Mouse (Mus musculus) adrenal gland, postnatal 14 days (tissue): ENCODE data around the gene Ankrd23. TPM values are rescaled to one million over a fixed set of nuclear protein-coding genes. Genes with fewer than 3 reads are reported as not detected.
"Not testable (repeated sequence)": the region's sequence is repeated elsewhere in the genome, so short reads cannot be mapped to it uniquely, and the experiment has no call there.

ENCODE experiments used
- DNase-seq: peaks from one replicate; pipeline ENCODE4 v3.0.0; 2021; ENCODE audit warnings: mixed read lengths
- long read RNA-seq, 2 experiments: library from polyadenylated mRNA; stranded (forward); transcript quantifications; one replicate each; pipeline ENCODE4 v2.0.0; 2021
- total RNA-seq: library from RNA; stranded (reverse); gene quantifications from 2 replicates; pipeline ENCODE4 v1.2.3, GENCODE M21; 2021

Ankrd23 gene
- total RNA-seq = 8.9 and 9.7 TPM in 2 replicates
- long read RNA-seq, experiment 1, partial matches to known transcripts = 2 of 6 reads
- long read RNA-seq, experiment 1, other reads (novel, unspliced or antisense) = 3 of 6 reads
- long read RNA-seq, experiment 2, partial matches to known transcripts = 0 of 1 reads
- long read RNA-seq, experiment 2, other reads (novel, unspliced or antisense) = 1 of 1 reads

GRCm38 (mm10) chr1:36536783-36537182 is at the start of gene Ankrd23:
Gene Ankrd23, minus strand, starts transcription at chr1:36536883.
- DNase-seq = not testable (repeated sequence)

GRCm38 (mm10) chr1:36586288-36586687 is 49.6 kb upstream of the Ankrd23 start:
- no peak for DNase-seq

GRCm38 (mm10) chr1:36583408-36584116 is 46.9 kb upstream of the Ankrd23 start:
- DNase-seq = no peak

- DNase-seq = no peak
Observed at GRCm38 (mm10) chr1:36582211-36582610, 45.5 kb upstream of the Ankrd23 start.

GRCm38 (mm10) chr1:36581260-36581659 is 44.6 kb upstream of the Ankrd23 start:
- DNase-seq = no peak

GRCm38 (mm10) chr1:36580384-36581207 is 43.9 kb upstream of the Ankrd23 start:
- DNase-seq = peak; percentile 74

GRCm38 (mm10) chr1:36579974-36580383 is 43.3 kb upstream of the Ankrd23 start:
- DNase-seq = no peak

- no peak for DNase-seq
Observed at GRCm38 (mm10) chr1:36576991-36577675, 40.5 kb upstream of the Ankrd23 start.

- DNase-seq = peak; percentile 49
Observed at GRCm38 (mm10) chr1:36575347-36575746, 38.7 kb upstream of the Ankrd23 start.

- DNase-seq = no peak
Observed at GRCm38 (mm10) chr1:36574196-36574955, 37.7 kb upstream of the Ankrd23 start.

GRCm38 (mm10) chr1:36573524-36573923 is 36.8 kb upstream of the Ankrd23 start:
- no peak for DNase-seq

GRCm38 (mm10) chr1:36572709-36573108 is 36.0 kb upstream of the Ankrd23 start:
- DNase-seq = no peak

GRCm38 (mm10) chr1:36572140-36572700 is 35.5 kb upstream of the Ankrd23 start:
- no peak for DNase-seq

- peak; percentile 86 for DNase-seq
Observed at GRCm38 (mm10) chr1:36571627-36572026, 34.9 kb upstream of the Ankrd23 start.

- DNase-seq = no peak
Observed at GRCm38 (mm10) chr1:36570320-36570719, 33.6 kb upstream of the Ankrd23 start.

- DNase-seq = no peak
Observed at GRCm38 (mm10) chr1:36569694-36570276, 33.1 kb upstream of the Ankrd23 start.

- no peak for DNase-seq
Observed at GRCm38 (mm10) chr1:36568776-36569175, 32.1 kb upstream of the Ankrd23 start.

GRCm38 (mm10) chr1:36567818-36568603 is 31.3 kb upstream of the Ankrd23 start:
- no peak for DNase-seq

GRCm38 (mm10) chr1:36566425-36566824 is 29.7 kb upstream of the Ankrd23 start:
- DNase-seq = no peak

- peak; percentile 49 for DNase-seq
Observed at GRCm38 (mm10) chr1:36564101-36564500, 27.4 kb upstream of the Ankrd23 start.
